Mouse (Mus musculus) neural tube, embryonic 14.5 days (tissue): ENCODE results near the gene Rsrc1. TPM values are rescaled to one million over a fixed set of nuclear protein-coding genes. Genes with fewer than 3 reads are reported as not detected.

Experiments
- ATAC-seq: fragments of 200-750 bp; cut with Nextera tagmentation; 2 replicates; pipeline ENCODE4 v1.8.0; 2017; ENCODE audit warnings: low read depth, mild to moderate bottlenecking, moderate TSS enrichment, moderate library complexity
- H3K27ac ChIP-seq: fragments of 300-500 bp; sonication (generic); 2 replicates; pipeline ENCODE4 v1.5.1; 2014; ENCODE audit warnings: low read depth, mild to moderate bottlenecking, control low read depth, low read length, moderate library complexity, mixed read lengths
- H3K27me3 ChIP-seq: fragments of 300-500 bp; sonication (generic); 2 replicates; pipeline ENCODE4 v1.6.1; 2014; ENCODE audit warnings: low read length; ENCODE audit not compliant: control insufficient read depth, insufficient read depth
- H3K36me3 ChIP-seq: fragments of 300-500 bp; sonication (generic); 2 replicates; pipeline ENCODE4 v1.6.1; 2014; ENCODE audit warnings: low read length, mixed read lengths; ENCODE audit not compliant: control insufficient read depth, insufficient read depth
- H3K4me1 ChIP-seq: fragments of 300-500 bp; sonication (generic); 2 replicates; pipeline ENCODE4 v1.6.1; 2014; ENCODE audit warnings: low read length; ENCODE audit not compliant: control insufficient read depth, insufficient read depth
- H3K4me2 ChIP-seq: fragments of 300-500 bp; sonication (generic); 2 replicates; pipeline ENCODE4 v1.6.1; 2014; ENCODE audit warnings: mild to moderate bottlenecking, low read depth, low read length, control low read depth
- H3K4me3 ChIP-seq: fragments of 300-500 bp; sonication (generic); 2 replicates; pipeline ENCODE4 v1.5.1; 2014; ENCODE audit warnings: low read depth, low read length, control low read depth, mixed read lengths
- H3K9ac ChIP-seq: fragments of 300-500 bp; sonication (generic); replicated peaks from 2 replicates; pipeline ENCODE4 v1.6.1; 2014; ENCODE audit warnings: low read depth, mild to moderate bottlenecking, control low read depth, low read length, mixed read lengths
- H3K9me3 ChIP-seq: fragments of 300-500 bp; sonication (generic); 2 replicates; pipeline ENCODE4 v1.6.1; 2016; ENCODE audit warnings: low read length; ENCODE audit not compliant: control insufficient read depth
- WGBS: fragments of 180-500 bp; shearing (Covaris S2); extraction: QIAGEN DNeasy Blood & Tissue Kit; methylation state at CpG from one replicate; pipeline ENCODE4 v1.1.7; 2014; 5-methylcytosine and 5-hydroxymethylcytosine counted together
- polyA plus RNA-seq: library from polyadenylated mRNA; unstranded; fragments of >200 nt; fragmentation: Nextera tagmentation; extraction: Ambion mirVana; gene quantifications from 2 replicates; pipeline ENCODE4 v1.2.1, GENCODE M21; 2014

Gene Rsrc1
- 36.1 and 39.5 TPM in 2 replicates for polyA plus RNA-seq

DNA sequence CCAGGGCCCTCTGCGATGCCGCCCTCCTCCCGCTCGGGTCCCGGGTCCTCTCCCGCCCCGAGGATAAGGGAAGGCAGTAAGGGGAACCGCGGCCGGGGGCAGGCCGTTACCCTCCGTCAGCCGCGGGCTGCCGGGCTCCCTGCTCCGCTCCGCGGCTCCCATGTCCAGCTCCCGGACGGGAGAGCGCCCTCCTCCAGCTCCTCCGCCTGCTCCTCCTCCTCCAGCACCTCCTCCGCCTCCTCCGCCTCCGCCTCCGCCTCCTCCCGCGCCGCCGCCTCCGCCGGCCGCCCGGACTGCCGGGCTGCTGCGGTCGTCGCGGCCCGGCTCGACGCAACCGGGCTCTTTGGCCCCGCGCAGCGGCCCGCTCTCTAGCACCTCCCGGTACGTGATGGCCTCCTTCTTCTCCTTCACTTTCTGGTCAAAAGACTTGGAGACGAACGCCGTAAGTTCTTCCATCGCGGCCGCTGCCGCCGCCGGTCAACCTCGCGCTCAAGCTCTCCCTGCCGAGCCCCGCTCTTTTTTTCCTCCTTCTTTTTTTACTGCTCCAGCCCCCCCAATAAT lies at the start of gene Rsrc1:
Gene Rsrc1 (plus strand): TSS at position 290 of the 561 bp plus-strand sequence.
- H3K4me1 ChIP-seq, result peaks cover 12% of the 10 kb centered on the region; the same call in 1 of the 2 replicates
- H3K9me3 ChIP-seq, result no peaks in the 10 kb centered on the region
- ATAC-seq, result peak; percentile 8; the same call in 1 of the 2 replicates
- no peaks in the 10 kb centered on the region for H3K36me3 ChIP-seq
- H3K27ac ChIP-seq, result no peak within 1 kb of the TSS
- peaks cover 51% of the 10 kb centered on the region for H3K27me3 ChIP-seq
- H3K4me2 ChIP-seq, result peak within 1 kb of the TSS; percentile 54
- under 1% methylated on average over 25 of the region's 62 CpGs for WGBS
- H3K4me3 ChIP-seq, result peak within 1 kb of the TSS; percentile 30
- H3K9ac ChIP-seq, result peak within 1 kb of the TSS; percentile 32; the same call in 1 of the 2 replicates

DNA sequence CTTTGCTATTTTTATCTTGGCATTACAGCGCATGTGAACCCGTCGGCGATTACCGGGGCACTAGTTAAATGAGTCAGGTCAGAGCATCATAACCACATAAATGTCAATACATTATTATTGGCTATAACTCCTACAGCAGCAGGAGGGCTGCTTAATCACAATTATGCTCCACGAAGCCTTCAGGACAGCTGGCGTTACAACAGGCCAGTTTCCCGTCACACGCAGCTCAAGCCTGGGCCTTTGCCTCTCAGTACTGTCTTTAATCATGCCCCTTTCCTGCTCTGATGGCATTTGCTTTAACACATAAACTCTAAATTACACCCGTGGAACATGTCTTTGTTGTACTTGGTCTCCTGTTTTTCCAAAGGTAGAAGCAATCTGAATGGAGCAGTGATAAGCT lies 41.5 kb upstream of the Rsrc1 start:
- no peaks in the 10 kb centered on the region for H3K27me3 ChIP-seq
- H3K36me3 ChIP-seq, result no peaks in the 10 kb centered on the region
- H3K9ac ChIP-seq, result no peak overlapping the region
- H3K4me3 ChIP-seq, result no peak overlapping the region
- H3K9me3 ChIP-seq, result no peaks in the 10 kb centered on the region
- ATAC-seq, result peak; percentile 76; the same call in 1 of the 2 replicates
- 26% methylated on average over 10 of the region's 10 CpGs for WGBS
- H3K4me1 ChIP-seq, result peaks cover 5% of the 10 kb centered on the region; the same call in 1 of the 2 replicates
- H3K4me2 ChIP-seq, result no peak overlapping the region
- H3K27ac ChIP-seq, result no peak overlapping the region

DNA sequence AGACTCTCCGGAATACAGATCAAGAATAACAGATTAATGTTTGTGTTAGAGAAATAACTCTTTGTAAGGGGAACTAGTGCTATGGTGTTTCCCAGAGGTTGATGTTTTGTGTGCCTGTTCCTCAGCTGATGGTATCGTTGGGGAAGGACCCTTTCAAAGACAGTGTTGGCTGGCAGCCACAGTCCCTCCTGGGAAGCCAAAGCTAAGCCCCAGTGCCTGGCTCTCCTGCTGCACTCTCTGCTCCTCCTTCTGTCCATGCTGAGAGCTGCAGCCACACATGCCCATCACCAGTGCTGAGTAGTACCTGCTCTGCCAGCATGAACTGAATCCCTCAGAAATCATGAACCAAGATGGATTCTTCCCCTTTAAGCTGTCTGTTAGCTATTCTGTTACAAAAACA lies 26.1 kb upstream of the Rsrc1 start:
- no peaks in the 10 kb centered on the region for H3K4me1 ChIP-seq
- H3K4me2 ChIP-seq, result no peak overlapping the region
- no peak overlapping the region for H3K4me3 ChIP-seq
- WGBS, result 54% methylated on average over 2 of the region's 2 CpGs
- no peak; the same call in 1 of the 2 replicates for ATAC-seq
- H3K9ac ChIP-seq, result no peak overlapping the region
- no peaks in the 10 kb centered on the region for H3K27me3 ChIP-seq
- no peaks in the 10 kb centered on the region for H3K36me3 ChIP-seq
- H3K9me3 ChIP-seq, result no peaks in the 10 kb centered on the region
- H3K27ac ChIP-seq, result no peak overlapping the region

DNA sequence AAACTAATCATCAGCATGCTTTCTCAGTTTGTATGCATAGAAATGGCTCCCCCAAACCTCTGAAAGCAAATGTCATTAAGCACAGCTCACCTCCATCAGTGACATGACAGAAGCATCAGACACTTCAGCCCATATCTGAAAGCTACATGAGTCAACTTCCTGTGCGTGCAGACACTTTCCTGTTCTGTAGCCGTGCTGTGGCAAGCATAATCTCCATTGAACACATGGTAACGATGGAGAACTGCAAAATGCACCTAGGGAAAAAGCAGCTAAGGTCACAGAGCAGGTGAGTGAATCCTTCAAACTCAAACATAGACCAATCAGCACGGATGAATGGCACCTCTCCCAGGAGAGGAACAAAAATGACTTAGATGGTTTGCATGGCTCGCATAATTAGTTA lies 21.2 kb upstream of the Rsrc1 start:
- ATAC-seq, result no peak
- no peaks in the 10 kb centered on the region for H3K27me3 ChIP-seq
- H3K27ac ChIP-seq, result no peak overlapping the region
- no peak overlapping the region for H3K4me3 ChIP-seq
- H3K9ac ChIP-seq, result no peak overlapping the region
- H3K4me2 ChIP-seq, result no peak overlapping the region
- 74% methylated on average over 5 of the region's 5 CpGs for WGBS
- no peaks in the 10 kb centered on the region for H3K4me1 ChIP-seq
- H3K36me3 ChIP-seq, result no peaks in the 10 kb centered on the region
- no peaks in the 10 kb centered on the region for H3K9me3 ChIP-seq

DNA sequence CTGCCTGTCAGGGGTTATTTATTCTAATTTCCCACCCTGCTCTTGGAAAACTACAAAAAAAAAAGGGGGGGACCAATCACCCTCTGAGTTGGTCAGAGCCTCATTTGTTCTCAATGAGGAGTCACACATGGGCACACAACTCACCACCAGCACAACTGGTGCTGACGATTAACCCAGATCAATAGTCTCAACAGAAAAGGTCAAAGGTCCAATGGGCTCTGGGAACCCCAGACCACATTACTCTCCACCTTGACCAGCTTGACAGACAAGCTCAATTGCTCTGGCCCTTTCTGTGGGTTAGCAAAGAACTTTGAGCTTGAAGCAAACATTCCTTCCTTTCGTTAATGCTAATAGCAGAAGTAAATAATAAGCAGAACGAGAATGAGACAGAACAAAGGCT lies 16.3 kb upstream of the Rsrc1 start:
- Histone ChIP-seq H3K9ac (no peak overlapping the region), H3K9me3 (no peaks in the 10 kb centered on the region), H3K27me3 (peaks cover 12% of the 10 kb centered on the region), H3K4me1 (no peaks in the 10 kb centered on the region), H3K27ac (no peak overlapping the region), H3K4me2 (no peak overlapping the region), H3K36me3 (no peaks in the 10 kb centered on the region), H3K4me3 (no peak overlapping the region)
- 69% methylated on average over 3 of the region's 3 CpGs for WGBS
- ATAC-seq, result no peak

DNA sequence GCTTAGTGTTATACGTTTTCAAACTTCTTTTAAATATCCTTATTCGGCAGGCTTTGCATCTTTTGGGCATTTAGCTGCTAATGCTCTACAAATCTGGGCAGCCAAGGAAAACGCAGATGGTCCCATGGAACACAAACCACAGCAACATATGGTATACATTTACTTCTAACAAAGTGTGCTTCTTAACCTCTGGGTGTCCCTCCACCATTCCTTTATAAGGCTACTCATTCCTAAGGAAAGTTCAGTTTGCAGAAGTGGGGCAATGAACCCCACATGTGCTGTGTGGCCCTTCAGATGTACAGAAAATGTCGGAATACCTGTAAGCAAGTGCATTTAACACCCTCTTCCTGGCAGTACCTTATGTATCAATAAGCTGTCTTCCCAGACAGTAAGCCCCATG lies 13.7 kb upstream of the Rsrc1 start:
- Histone ChIP-seq H3K9ac (no peak overlapping the region), H3K4me3 (no peak overlapping the region), H3K4me2 (no peak overlapping the region), H3K4me1 (no peaks in the 10 kb centered on the region), H3K27me3 (peaks cover 25% of the 10 kb centered on the region), H3K9me3 (no peaks in the 10 kb centered on the region), H3K36me3 (no peaks in the 10 kb centered on the region), H3K27ac (no peak overlapping the region)
- ATAC-seq, result no peak
- WGBS, result 76% methylated on average over 4 of the region's 4 CpGs

DNA sequence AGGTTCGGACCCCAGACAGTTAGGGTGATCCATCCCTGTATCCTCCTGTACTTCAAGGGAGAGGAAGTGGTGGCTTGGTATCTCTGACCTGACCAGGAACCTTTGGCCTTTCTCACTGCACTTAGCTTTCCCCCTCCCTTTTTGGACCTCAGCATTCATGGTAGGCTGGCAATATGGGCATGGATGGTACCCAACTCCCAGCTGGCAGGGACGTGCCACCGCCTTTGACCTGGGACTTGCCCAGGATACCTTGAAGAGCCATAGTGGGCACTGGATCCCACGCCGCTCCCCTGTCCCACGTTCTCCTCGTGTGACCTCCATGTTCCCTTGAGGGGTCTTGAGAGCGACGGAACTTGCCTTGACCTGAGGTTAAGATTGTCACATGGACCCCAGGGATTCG lies 10.9 kb upstream of the Rsrc1 start:
- H3K27me3 ChIP-seq, result peaks cover 45% of the 10 kb centered on the region
- peak overlapping the region; percentile 14; the same call in 1 of the 2 replicates for H3K4me2 ChIP-seq
- no peak overlapping the region for H3K4me3 ChIP-seq
- no peaks in the 10 kb centered on the region for H3K9me3 ChIP-seq
- WGBS, result 2% methylated on average over 10 of the region's 10 CpGs
- no peak for ATAC-seq
- no peak overlapping the region for H3K9ac ChIP-seq
- 0 out of 2 replicates have a peak, but pooled peaks cover 2% of the 10 kb centered on the region for H3K4me1 ChIP-seq
- no peak overlapping the region for H3K27ac ChIP-seq
- no peaks in the 10 kb centered on the region for H3K36me3 ChIP-seq

DNA sequence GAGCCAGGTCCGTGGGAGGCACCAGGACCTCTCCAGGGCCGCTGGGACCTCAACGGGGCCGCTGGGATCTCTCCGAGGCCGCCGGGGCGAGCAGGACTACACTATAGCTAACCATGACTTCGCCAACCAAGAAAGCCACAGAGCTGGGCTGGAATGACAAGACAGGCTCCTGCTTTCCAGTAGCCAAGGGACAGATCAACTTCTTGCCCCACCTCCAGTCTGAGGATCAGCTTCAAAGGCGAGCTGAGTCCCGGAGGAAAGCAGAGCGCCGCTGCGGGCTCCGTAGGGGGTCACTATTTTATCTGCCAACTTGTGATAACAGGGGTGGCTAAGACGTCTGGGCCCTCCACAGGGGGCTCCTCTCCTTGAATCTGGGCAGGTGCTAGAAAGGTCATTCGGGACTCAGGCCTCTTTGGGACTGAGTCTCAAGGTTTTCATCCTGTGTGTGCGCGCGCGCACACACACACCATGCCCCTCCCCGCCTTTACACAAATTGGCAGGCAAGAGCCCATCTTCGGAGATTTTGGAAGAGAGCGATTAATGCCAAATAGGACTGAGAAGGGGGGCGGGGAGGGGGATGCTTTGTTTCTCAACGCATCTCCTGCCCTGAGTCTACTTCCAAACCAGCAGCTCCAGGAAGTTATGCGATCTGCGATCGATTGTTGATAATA lies 10.4 kb upstream of the Rsrc1 start:
- H3K27me3 ChIP-seq, result peaks cover 48% of the 10 kb centered on the region

DNA sequence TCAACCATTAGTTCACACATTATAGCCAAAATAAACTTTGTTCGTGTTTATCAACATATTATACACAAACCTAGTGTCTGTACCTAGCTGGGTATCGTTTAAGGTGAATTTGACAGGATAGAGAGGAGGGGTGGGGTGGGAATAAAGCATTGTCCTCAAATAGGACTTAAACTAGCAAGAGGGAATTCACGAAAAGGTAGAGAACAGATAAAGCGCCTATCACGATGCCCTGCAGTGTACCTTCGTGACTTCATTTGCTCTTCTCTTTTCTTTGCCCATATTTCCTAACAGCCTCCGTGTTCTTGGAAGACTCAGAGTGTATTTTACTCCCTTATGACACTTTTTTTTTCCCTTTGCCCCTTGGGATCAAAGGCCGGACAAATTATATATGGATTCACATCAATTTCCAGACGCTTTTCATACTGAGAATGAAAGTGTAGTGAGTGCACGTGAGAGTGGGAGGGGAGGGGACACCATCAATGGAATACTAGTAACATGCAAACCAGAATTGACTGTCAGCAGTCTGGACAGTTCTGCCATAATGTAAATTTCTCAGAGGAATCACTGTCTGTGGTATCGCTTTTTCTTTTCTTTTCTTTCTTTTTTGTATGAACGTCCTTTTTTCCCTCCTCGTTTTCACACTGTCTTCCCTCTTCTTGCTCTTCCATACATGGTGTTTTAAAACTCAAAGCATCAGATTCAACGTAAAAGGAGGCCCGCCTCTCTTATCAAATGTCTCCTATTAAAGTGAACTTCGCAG lies 8.8 kb upstream of the Rsrc1 start:
- 5% methylated on average over 16 of the region's 16 CpGs for WGBS
- no peak for ATAC-seq
- Histone ChIP-seq H3K27me3 (peaks cover 58% of the 10 kb centered on the region), H3K36me3 (no peaks in the 10 kb centered on the region), H3K4me1 (0 out of 2 replicates have a peak, but pooled peaks cover 2% of the 10 kb centered on the region), H3K27ac (no peak overlapping the region), H3K4me2 (no peak overlapping the region), H3K9ac (no peak overlapping the region), H3K4me3 (no peak overlapping the region), H3K9me3 (no peaks in the 10 kb centered on the region)

More for the DNA sequence above, 10.4 kb upstream of the Rsrc1 start:
- Histone ChIP-seq H3K9me3 (no peaks in the 10 kb centered on the region), H3K4me1 (0 out of 2 replicates have a peak, but pooled peaks cover 2% of the 10 kb centered on the region), H3K4me3 (no peak overlapping the region), H3K27ac (no peak overlapping the region), H3K9ac (no peak overlapping the region), H3K4me2 (peak overlapping the region; percentile 14; the same call in 1 of the 2 replicates), H3K36me3 (no peaks in the 10 kb centered on the region)
- ATAC-seq, result no peak
- WGBS, result under 1% methylated on average over 29 of the region's 29 CpGs
